Mouse (Mus musculus): ENCODE measurements around the gene Camk2d.

- TF ChIP-seq CTCF (IDR thresholded peaks at IDR 0.05; ENCODE audit: low read depth, low read length) (no peak), TAL1 (conservative IDR thresholded peaks at IDR 0.05; ENCODE audit: low read depth, low read length) (no peak), GATA2 (IDR thresholded peaks at IDR 0.05; ENCODE audit: borderline replicate concordance, low read depth, low read length) (no peak)
Measured at GRCm38 (mm10) chr3:126597161-126597595, 1.1 kb downstream of the Camk2d start.

All from G1E (cell line).